Mouse (Mus musculus) kidney, adult 2 months (tissue): Measurements from ENCODE around the gene Mindy4.

Experiments
- CTCF ChIP-seq: fragments of 200-500 bp; conservative IDR thresholded peaks from 2 replicates; pipeline ENCODE4 v1.5.1; 2011; ENCODE audit warnings: low read depth, mild to moderate bottlenecking, control low read depth, low read length, moderate library complexity, mixed read lengths; ENCODE audit not compliant: insufficient read depth, insufficient read length
- POLR2A ChIP-seq: fragments of 200-500 bp; IDR thresholded peaks from one replicate; pipeline ENCODE4 v1.6.1; 2011; ENCODE audit warnings: low read depth, low read length, control low read depth

- TF ChIP-seq CTCF = no peak
- no peak for TF ChIP-seq POLR2A
These were observed 55.5 kb downstream of the Mindy4 start for GRCm38 (mm10) chr6:55258428-55259325.
